Mouse (Mus musculus) embryonic facial prominence, embryonic 11.5 days (tissue): ENCODE measurements around the gene Pmm2. TPM values are rescaled to one million over a fixed set of nuclear protein-coding genes. Genes with fewer than 3 reads are reported as not detected.

Experiments used
- ATAC-seq: fragments of 200-750 bp; cut with Nextera tagmentation; replicated peaks from 2 replicates; pipeline ENCODE4 v1.8.0; 2017; ENCODE audit warnings: low read depth; ENCODE audit not compliant: insufficient number of reproducible peaks, low FRiP score, low TSS enrichment
- DNase-seq: peaks from one replicate; pipeline ENCODE4 v3.0.0-alpha.2; 2015; ENCODE audit warnings: low spot score
- H3K27ac ChIP-seq: fragments of 300-500 bp; sonication (generic); replicated peaks from 2 replicates; pipeline ENCODE4 v1.5.1; 2014; ENCODE audit warnings: mild to moderate bottlenecking, low read depth, low read length, control low read depth
- H3K27me3 ChIP-seq: fragments of 300-500 bp; sonication (generic); 2 replicates; pipeline ENCODE4 v1.6.1; 2014; ENCODE audit warnings: mild to moderate bottlenecking, low read length, moderate library complexity, mixed read lengths; ENCODE audit not compliant: control insufficient read depth, insufficient read depth
- H3K36me3 ChIP-seq: fragments of 300-500 bp; sonication (generic); replicated peaks from 2 replicates; pipeline ENCODE4 v1.6.1; 2014; ENCODE audit warnings: low read depth, mild to moderate bottlenecking, low read length, moderate library complexity, mixed read lengths; ENCODE audit not compliant: control insufficient read depth, insufficient read depth
- H3K4me1 ChIP-seq: fragments of 300-500 bp; sonication (generic); 2 replicates; pipeline ENCODE4 v1.6.1; 2014; ENCODE audit warnings: low read length, mixed read lengths; ENCODE audit not compliant: control insufficient read depth, insufficient read depth
- H3K4me2 ChIP-seq: fragments of 300-500 bp; sonication (generic); 2 replicates; pipeline ENCODE4 v1.6.1; 2014; ENCODE audit warnings: low read depth, mild to moderate bottlenecking, control low read depth, low read length, moderate library complexity
- H3K4me3 ChIP-seq: fragments of 300-500 bp; sonication (generic); 2 replicates; pipeline ENCODE4 v1.5.1; 2014; ENCODE audit warnings: low read depth, low read length, control low read depth
- H3K9ac ChIP-seq: fragments of 300-500 bp; sonication (generic); replicated peaks from 2 replicates; pipeline ENCODE4 v1.6.1; 2014; ENCODE audit warnings: mild to moderate bottlenecking, control low read depth, low read length
- H3K9me3 ChIP-seq: fragments of 300-500 bp; sonication (generic); replicated peaks from 2 replicates; pipeline ENCODE4 v1.6.1; 2016; ENCODE audit warnings: mild to moderate bottlenecking, low read length, inconsistent platforms, mixed read lengths; ENCODE audit not compliant: control insufficient read depth
- WGBS: fragments of 180-500 bp; shearing (Covaris S2); extraction: QIAGEN DNeasy Blood & Tissue Kit; methylation state at CpG from one replicate; pipeline ENCODE4 v1.1.7; 2014; 5-methylcytosine and 5-hydroxymethylcytosine counted together
- polyA plus RNA-seq: library from polyadenylated mRNA; unstranded; fragments of >200 nt; fragmentation: Nextera tagmentation; extraction: Ambion mirVana; gene quantifications from 2 replicates; pipeline ENCODE4 v1.2.1, GENCODE M21; 2014

The Pmm2 gene
- polyA plus RNA-seq, 1 experiment from 2014 or later: 38.7 TPM

DNA sequence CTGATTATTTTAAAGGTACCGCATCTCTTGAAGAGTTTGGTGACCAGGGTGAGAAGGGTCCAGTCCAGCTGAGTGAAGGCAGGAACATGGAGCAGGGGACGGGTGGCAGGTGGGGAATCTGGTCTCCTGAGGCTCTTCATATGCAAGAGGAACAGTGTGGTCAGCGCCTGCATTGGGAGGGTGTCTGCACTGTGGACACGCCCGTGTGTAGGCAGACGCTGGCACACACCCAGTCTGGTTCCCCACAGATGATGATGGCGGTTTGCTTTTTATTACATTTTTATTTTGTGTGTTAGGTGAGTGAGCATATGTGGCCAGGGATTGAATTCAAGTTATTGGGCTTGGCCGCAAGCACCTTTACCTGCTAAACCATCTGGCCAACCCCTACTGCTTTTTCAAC lies 38.1 kb downstream of the Pmm2 start:
- Histone ChIP-seq H3K4me3 (no peak overlapping the region), H3K4me2 (no peak overlapping the region), H3K27me3 (no peaks in the 10 kb centered on the region), H3K9ac (no peak overlapping the region), H3K9me3 (no peaks in the 10 kb centered on the region), H3K4me1 (no peaks in the 10 kb centered on the region; the same call in 1 of the 2 replicates), H3K36me3 (no peaks in the 10 kb centered on the region), H3K27ac (no peak overlapping the region)
- ATAC-seq (no peak), DNase-seq (no peak)
- WGBS: 85% methylated on average over 8 of the region's 8 CpGs

DNA sequence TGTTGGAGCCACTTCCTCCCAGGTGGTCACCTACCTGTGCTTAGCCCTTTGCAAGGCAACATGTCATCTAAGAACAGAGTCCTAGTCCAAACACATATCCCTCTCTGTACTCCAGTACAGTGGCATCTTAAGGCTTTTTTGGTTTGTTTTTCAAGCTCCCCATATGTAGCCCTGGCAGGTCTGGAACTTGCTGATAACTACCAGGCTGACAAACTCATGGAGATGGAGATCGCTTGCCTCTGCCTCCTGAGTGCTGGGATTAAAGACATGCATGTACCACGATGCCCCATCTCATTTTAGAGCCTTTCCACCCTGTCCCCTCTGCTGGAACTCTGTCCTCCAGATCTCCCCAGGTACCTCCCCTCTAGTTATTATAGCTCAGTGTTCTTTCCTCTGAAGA lies 38.8 kb downstream of the Pmm2 start:
- ATAC-seq: no peak
- WGBS: 74% methylated on average over 2 of the region's 2 CpGs
- no peaks in the 10 kb centered on the region for H3K27me3 ChIP-seq

DNA sequence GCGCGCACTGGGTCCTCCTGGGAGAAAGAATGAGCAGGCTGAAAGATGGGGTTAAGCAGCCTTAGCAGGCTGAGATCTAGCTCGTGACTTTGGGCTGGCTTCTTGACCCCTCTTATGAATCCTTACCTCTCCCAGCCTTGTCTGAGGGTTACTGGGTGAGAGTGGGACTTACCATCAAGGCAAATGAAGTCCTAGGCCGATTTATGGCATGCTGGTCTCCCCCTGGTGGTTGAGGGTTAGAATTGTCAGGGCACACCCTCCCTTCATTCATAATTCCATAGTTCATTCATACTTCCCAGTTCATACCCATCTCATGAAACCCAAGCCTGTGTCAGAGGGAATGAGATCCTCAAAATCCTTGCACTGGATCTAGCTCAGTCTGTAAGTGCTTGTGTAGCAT lies 39.3 kb downstream of the Pmm2 start:
- no peaks in the 10 kb centered on the region for H3K9me3 ChIP-seq
- H3K27me3 ChIP-seq: no peaks in the 10 kb centered on the region
- H3K4me3 ChIP-seq: no peak overlapping the region
- H3K36me3 ChIP-seq: no peaks in the 10 kb centered on the region
- no peak overlapping the region for H3K27ac ChIP-seq
- peak; percentile 76 for DNase-seq
- H3K4me1 ChIP-seq: no peaks in the 10 kb centered on the region
- ATAC-seq: no peak
- WGBS: 53% methylated on average over 4 of the region's 4 CpGs
- H3K9ac ChIP-seq: no peak overlapping the region; the same call in 1 of the 2 replicates
- no peak overlapping the region for H3K4me2 ChIP-seq

More for the DNA sequence above, 38.8 kb downstream of the Pmm2 start:
- DNase-seq: no peak
- no peaks in the 10 kb centered on the region for H3K9me3 ChIP-seq
- H3K27ac ChIP-seq: no peak overlapping the region
- no peaks in the 10 kb centered on the region for H3K36me3 ChIP-seq
- H3K4me1 ChIP-seq: no peaks in the 10 kb centered on the region
- H3K9ac ChIP-seq: no peak overlapping the region
- no peak overlapping the region for H3K4me3 ChIP-seq
- H3K4me2 ChIP-seq: no peak overlapping the region

DNA sequence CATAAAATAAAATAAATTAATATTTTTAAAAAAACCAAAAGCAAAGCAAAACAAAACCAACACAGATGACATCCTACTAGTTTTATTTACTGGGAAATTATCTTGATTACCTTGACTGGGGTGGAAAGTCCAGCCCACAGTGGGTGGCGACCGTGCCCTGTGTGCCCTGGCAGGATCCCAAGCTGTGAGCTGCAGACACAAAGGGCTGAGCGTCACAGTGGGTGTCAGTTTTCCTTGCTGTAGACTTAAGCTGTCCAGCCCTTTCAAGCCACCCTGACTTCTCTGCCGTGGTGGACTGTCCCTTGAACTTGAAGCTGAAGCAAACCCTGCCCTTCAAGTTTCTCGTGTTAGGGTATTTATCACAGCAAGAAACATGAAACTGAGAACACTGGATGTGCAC lies 40.6 kb downstream of the Pmm2 start:
- no peaks in the 10 kb centered on the region for H3K9me3 ChIP-seq
- no peaks in the 10 kb centered on the region for H3K4me1 ChIP-seq
- H3K36me3 ChIP-seq: no peaks in the 10 kb centered on the region
- no peak overlapping the region for H3K4me2 ChIP-seq
- no peaks in the 10 kb centered on the region for H3K27me3 ChIP-seq
- H3K27ac ChIP-seq: no peak overlapping the region
- ATAC-seq: no peak
- no peak overlapping the region for H3K9ac ChIP-seq
- no peak overlapping the region for H3K4me3 ChIP-seq
- DNase-seq: no peak
- WGBS: 63% methylated on average over 5 of the region's 5 CpGs

DNA sequence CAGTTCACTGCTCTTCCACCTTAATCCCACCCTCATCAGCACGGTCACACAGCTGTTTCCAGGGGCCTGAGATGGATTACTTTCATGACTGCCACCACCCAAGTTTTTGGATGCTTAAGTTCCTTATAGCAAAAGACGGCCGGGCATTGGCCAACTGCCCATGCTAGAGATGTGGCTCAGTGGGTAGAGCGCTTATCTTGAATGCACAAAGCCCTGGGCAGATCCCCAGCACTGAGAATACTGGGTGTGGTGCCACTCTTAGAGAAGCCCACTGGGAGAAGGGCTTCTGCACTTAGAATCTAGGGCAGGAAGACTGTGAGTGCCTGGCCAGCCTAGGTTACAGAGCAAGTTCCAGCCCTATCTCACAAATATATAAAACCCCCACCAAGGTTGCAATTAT lies 41.2 kb downstream of the Pmm2 start:
- Histone ChIP-seq H3K9ac (no peak overlapping the region), H3K36me3 (no peaks in the 10 kb centered on the region), H3K27ac (no peak overlapping the region), H3K4me3 (no peak overlapping the region), H3K27me3 (no peaks in the 10 kb centered on the region), H3K9me3 (no peaks in the 10 kb centered on the region), H3K4me1 (no peaks in the 10 kb centered on the region), H3K4me2 (no peak overlapping the region)
- 83% methylated on average over 4 of the region's 4 CpGs for WGBS
- DNase-seq (no peak), ATAC-seq (no peak)

GRCm38 (mm10) chr16:8679780-8680179 lies 42.3 kb downstream of the Pmm2 start:
- Histone ChIP-seq H3K27ac (no peak overlapping the region), H3K9me3 (no peaks in the 10 kb centered on the region), H3K27me3 (no peaks in the 10 kb centered on the region), H3K4me1 (no peaks in the 10 kb centered on the region), H3K4me3 (no peak overlapping the region), H3K36me3 (no peaks in the 10 kb centered on the region), H3K9ac (no peak overlapping the region), H3K4me2 (no peak overlapping the region)
- 84% methylated on average over 3 of the region's 3 CpGs for WGBS
- ATAC-seq (no peak), DNase-seq (no peak)

DNA sequence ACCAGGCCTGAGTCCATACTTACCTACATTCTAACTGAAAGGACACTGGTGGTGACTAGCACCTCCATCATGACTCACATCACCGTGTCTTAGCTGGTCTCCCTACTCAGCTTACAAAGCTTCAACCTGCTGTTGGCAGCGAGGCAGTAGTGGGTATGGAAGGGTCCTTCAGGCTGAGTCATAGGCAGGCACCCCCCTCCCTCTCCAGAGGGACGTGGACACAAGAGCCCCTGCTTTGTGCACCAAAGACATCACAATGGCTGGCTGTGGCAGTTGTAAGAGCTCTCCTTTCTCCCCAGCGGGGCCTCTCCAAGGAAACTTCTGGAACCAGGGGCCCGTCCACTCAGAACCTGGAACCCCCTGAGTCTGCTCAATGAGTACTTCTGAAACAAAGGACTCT lies 43.0 kb downstream of the Pmm2 start, which contains the start of gene Gm5767:
Gene Gm5767, plus strand, starts transcription at position 301 of the 400 bp plus-strand sequence.
- H3K4me1 ChIP-seq: no peaks in the 10 kb centered on the region
- WGBS: 86% methylated on average over 5 of the region's 5 CpGs

DNA sequence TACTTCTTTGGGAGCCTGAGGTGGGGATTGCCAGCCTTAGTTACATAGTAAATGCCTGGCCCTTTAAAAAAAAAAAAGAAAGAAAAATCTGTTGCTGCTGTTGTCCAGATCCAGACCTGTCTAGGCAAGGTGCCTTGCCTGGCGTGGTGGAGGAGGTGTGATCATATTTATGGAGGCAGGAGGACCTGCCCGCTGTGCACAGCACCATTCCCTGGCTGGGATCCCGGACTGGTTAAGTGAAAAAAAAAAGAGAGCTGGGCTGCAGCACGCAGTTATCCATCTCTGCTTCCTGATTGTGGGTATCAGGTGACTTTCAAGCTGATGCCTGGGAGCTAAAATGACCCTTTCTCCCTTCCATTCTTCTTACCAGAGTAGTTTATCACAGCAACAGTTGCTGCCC lies 47.6 kb downstream of the Pmm2 start:
- no peak overlapping the region for H3K4me2 ChIP-seq
- DNase-seq (no peak), ATAC-seq (no peak)
- H3K4me3 ChIP-seq: no peak overlapping the region
- 78% methylated on average over 4 of the region's 4 CpGs for WGBS
- no peaks in the 10 kb centered on the region for H3K27me3 ChIP-seq
- H3K36me3 ChIP-seq: no peaks in the 10 kb centered on the region; the same call in 1 of the 2 replicates
- no peak overlapping the region for H3K9ac ChIP-seq
- H3K27ac ChIP-seq: no peak overlapping the region
- H3K4me1 ChIP-seq: no peaks in the 10 kb centered on the region
- H3K9me3 ChIP-seq: no peaks in the 10 kb centered on the region

More for the DNA sequence above, 43.0 kb downstream of the Pmm2 start, which contains the start of gene Gm5767:
- no peaks in the 10 kb centered on the region for H3K27me3 ChIP-seq
- H3K27ac ChIP-seq: no peak within 1 kb of the TSS
- no peaks in the 10 kb centered on the region for H3K9me3 ChIP-seq
- no peak within 1 kb of the TSS for H3K4me2 ChIP-seq
- no peak for DNase-seq
- H3K9ac ChIP-seq: no peak within 1 kb of the TSS
- H3K4me3 ChIP-seq: no peak within 1 kb of the TSS
- no peaks in the 10 kb centered on the region for H3K36me3 ChIP-seq
- ATAC-seq: no peak
